Mouse (Mus musculus): Measurements from ENCODE around the gene Hoxd13. TPM values are rescaled to one million over a fixed set of nuclear protein-coding genes. Genes with fewer than 3 reads are reported as not detected.
A peak's percentile ranks its signal among the peaks of the same experiment; 100 is the strongest.

Hoxd13 gene
- polyA plus RNA-seq, 1 experiment from 2014 or later, result not detected

GRCm38 (mm10) chr2:74655821-74656631, 12.1 kb upstream of the Hoxd13 start:
- peak overlapping the region; percentile 57 for H3K4me2 ChIP-seq (replicated peaks)
- peaks cover 86% of the 10 kb centered on the region for H3K27me3 ChIP-seq
- H3K36me3 ChIP-seq, result no peaks in the 10 kb centered on the region
- no peak overlapping the region for H3K9ac ChIP-seq
- H3K4me1 ChIP-seq, result peaks cover 29% of the 10 kb centered on the region
- H3K9me3 ChIP-seq (replicated peaks), result no peaks in the 10 kb centered on the region
- no peak overlapping the region for H3K27ac ChIP-seq (replicated peaks)
- no peak for ATAC-seq (ENCODE audit: insufficient number of reproducible peaks, low FRiP score, low TSS enrichment, low read depth)
- H3K4me3 ChIP-seq (replicated peaks), result peak overlapping the region; percentile 37
- WGBS, result under 1% methylated on average over 69 of the region's 69 CpGs

GRCm38 (mm10) chr2:74656632-74657021, 11.5 kb upstream of the Hoxd13 start:
- no peaks in the 10 kb centered on the region for H3K36me3 ChIP-seq
- no peak overlapping the region for H3K4me3 ChIP-seq (replicated peaks)
- no peak overlapping the region for H3K4me2 ChIP-seq (replicated peaks)
- ATAC-seq (ENCODE audit: insufficient number of reproducible peaks, low FRiP score, low TSS enrichment, low read depth), result no peak
- no peak overlapping the region for H3K27ac ChIP-seq (replicated peaks)
- no peaks in the 10 kb centered on the region for H3K9me3 ChIP-seq (replicated peaks)
- H3K4me1 ChIP-seq, result peaks cover 32% of the 10 kb centered on the region
- no peak overlapping the region for H3K9ac ChIP-seq
- peaks cover 86% of the 10 kb centered on the region for H3K27me3 ChIP-seq
- WGBS, result 2% methylated on average over 4 of the region's 4 CpGs

- H3K9ac ChIP-seq, result no peak overlapping the region
- H3K4me1 ChIP-seq, result peaks cover 34% of the 10 kb centered on the region
- no peak for ATAC-seq (ENCODE audit: insufficient number of reproducible peaks, low FRiP score, low TSS enrichment, low read depth)
- H3K9me3 ChIP-seq (replicated peaks), result no peaks in the 10 kb centered on the region
- peak overlapping the region; percentile 29 for H3K4me2 ChIP-seq (replicated peaks)
- H3K36me3 ChIP-seq, result no peaks in the 10 kb centered on the region
- no peak overlapping the region for H3K27ac ChIP-seq (replicated peaks)
- H3K4me3 ChIP-seq (replicated peaks), result peak overlapping the region; percentile 21; the same call in 1 of the 2 replicates
- WGBS, result 3% methylated on average over 62 of the region's 62 CpGs
- H3K27me3 ChIP-seq, result peaks cover 86% of the 10 kb centered on the region
Observed at GRCm38 (mm10) chr2:74657251-74658023, 10.7 kb upstream of the Hoxd13 start.

- H3K27ac ChIP-seq (replicated peaks), result no peak overlapping the region
- peak overlapping the region; percentile 21; the same call in 1 of the 2 replicates for H3K4me3 ChIP-seq (replicated peaks)
- no peaks in the 10 kb centered on the region for H3K9me3 ChIP-seq (replicated peaks)
- ATAC-seq (ENCODE audit: insufficient number of reproducible peaks, low FRiP score, low TSS enrichment, low read depth), result no peak
- peaks cover 91% of the 10 kb centered on the region for H3K27me3 ChIP-seq
- H3K9ac ChIP-seq, result no peak overlapping the region
- H3K4me1 ChIP-seq, result peaks cover 34% of the 10 kb centered on the region
- no peaks in the 10 kb centered on the region for H3K36me3 ChIP-seq
- H3K4me2 ChIP-seq (replicated peaks), result peak overlapping the region; percentile 29
- 2% methylated on average over 15 of the region's 15 CpGs for WGBS
Observed at GRCm38 (mm10) chr2:74658024-74658666, 10.0 kb upstream of the Hoxd13 start.

GRCm38 (mm10) chr2:74658667-74659371, 9.3 kb upstream of the Hoxd13 start:
- H3K4me2 ChIP-seq (replicated peaks), result peak overlapping the region; percentile 15; the same call in 1 of the 2 replicates
- H3K9ac ChIP-seq, result no peak overlapping the region
- peak overlapping the region; percentile 12; the same call in 1 of the 2 replicates for H3K4me3 ChIP-seq (replicated peaks)
- no peak for ATAC-seq (ENCODE audit: insufficient number of reproducible peaks, low FRiP score, low TSS enrichment, low read depth)
- peaks cover 95% of the 10 kb centered on the region for H3K27me3 ChIP-seq
- H3K27ac ChIP-seq (replicated peaks), result no peak overlapping the region
- 3% methylated on average over 47 of the region's 47 CpGs for WGBS
- no peaks in the 10 kb centered on the region for H3K9me3 ChIP-seq (replicated peaks)
- H3K36me3 ChIP-seq, result no peaks in the 10 kb centered on the region
- H3K4me1 ChIP-seq, result peaks cover 34% of the 10 kb centered on the region

- H3K4me3 ChIP-seq (replicated peaks), result peak within 1 kb of the TSS; percentile 12; the same call in 1 of the 2 replicates
- WGBS, result 3% methylated on average over 28 of the region's 28 CpGs
- no peak within 1 kb of the TSS for H3K27ac ChIP-seq (replicated peaks)
- H3K9me3 ChIP-seq (replicated peaks), result no peaks in the 10 kb centered on the region
- H3K4me2 ChIP-seq (replicated peaks), result peak within 1 kb of the TSS; percentile 15; the same call in 1 of the 2 replicates
- H3K4me1 ChIP-seq, result peaks cover 34% of the 10 kb centered on the region
- H3K27me3 ChIP-seq, result peaks cover 95% of the 10 kb centered on the region
- no peaks in the 10 kb centered on the region for H3K36me3 ChIP-seq
- ATAC-seq (ENCODE audit: insufficient number of reproducible peaks, low FRiP score, low TSS enrichment, low read depth), result no peak
- H3K9ac ChIP-seq, result no peak within 1 kb of the TSS
Observed at GRCm38 (mm10) chr2:74659507-74660005, 8.6 kb upstream of the Hoxd13 start, which contains the start of gene Evx2. Evx2 (minus strand) TSS chr2:74659557.

GRCm38 (mm10) chr2:74660421-74661375, 7.4 kb upstream of the Hoxd13 start:
- Histone ChIP-seq H3K9me3 (replicated peaks) (no peaks in the 10 kb centered on the region), H3K9ac (no peak overlapping the region), H3K4me3 (replicated peaks) (0 out of 2 replicates have a peak overlapping the region, but pooled peaks have one; percentile 1), H3K27ac (replicated peaks) (no peak overlapping the region), H3K27me3 (peaks cover 94% of the 10 kb centered on the region), H3K4me1 (peaks cover 32% of the 10 kb centered on the region), H3K4me2 (replicated peaks) (no peak overlapping the region), H3K36me3 (no peaks in the 10 kb centered on the region)
- ATAC-seq (ENCODE audit: insufficient number of reproducible peaks, low FRiP score, low TSS enrichment, low read depth), result no peak
- WGBS, result 2% methylated on average over 30 of the region's 30 CpGs

- H3K36me3 ChIP-seq, result no peaks in the 10 kb centered on the region
- WGBS, result 1% methylated on average over 14 of the region's 14 CpGs
- no peaks in the 10 kb centered on the region for H3K9me3 ChIP-seq (replicated peaks)
- H3K4me3 ChIP-seq (replicated peaks), result peak overlapping the region; percentile 29
- H3K4me1 ChIP-seq, result peaks cover 26% of the 10 kb centered on the region
- peak overlapping the region; percentile 46 for H3K4me2 ChIP-seq (replicated peaks)
- H3K27me3 ChIP-seq, result peaks cover 94% of the 10 kb centered on the region
- H3K9ac ChIP-seq, result no peak overlapping the region
- H3K27ac ChIP-seq (replicated peaks), result no peak overlapping the region
- ATAC-seq (ENCODE audit: insufficient number of reproducible peaks, low FRiP score, low TSS enrichment, low read depth), result no peak
Observed at GRCm38 (mm10) chr2:74661685-74662084, 6.4 kb upstream of the Hoxd13 start.

- Histone ChIP-seq H3K4me2 (replicated peaks) (0 out of 2 replicates have a peak overlapping the region, but pooled peaks have one; percentile 15), H3K36me3 (no peaks in the 10 kb centered on the region), H3K9me3 (replicated peaks) (no peaks in the 10 kb centered on the region), H3K4me3 (replicated peaks) (no peak overlapping the region), H3K27ac (replicated peaks) (no peak overlapping the region), H3K9ac (no peak overlapping the region), H3K4me1 (peaks cover 27% of the 10 kb centered on the region), H3K27me3 (peaks cover 95% of the 10 kb centered on the region)
- no peak for ATAC-seq (ENCODE audit: insufficient number of reproducible peaks, low FRiP score, low TSS enrichment, low read depth)
- WGBS, result 3% methylated on average over 18 of the region's 18 CpGs
Observed at GRCm38 (mm10) chr2:74663291-74663925, 4.7 kb upstream of the Hoxd13 start.
